1 mouse cellular context compared by ENCODE assay signal in the genomic region with DNA sequence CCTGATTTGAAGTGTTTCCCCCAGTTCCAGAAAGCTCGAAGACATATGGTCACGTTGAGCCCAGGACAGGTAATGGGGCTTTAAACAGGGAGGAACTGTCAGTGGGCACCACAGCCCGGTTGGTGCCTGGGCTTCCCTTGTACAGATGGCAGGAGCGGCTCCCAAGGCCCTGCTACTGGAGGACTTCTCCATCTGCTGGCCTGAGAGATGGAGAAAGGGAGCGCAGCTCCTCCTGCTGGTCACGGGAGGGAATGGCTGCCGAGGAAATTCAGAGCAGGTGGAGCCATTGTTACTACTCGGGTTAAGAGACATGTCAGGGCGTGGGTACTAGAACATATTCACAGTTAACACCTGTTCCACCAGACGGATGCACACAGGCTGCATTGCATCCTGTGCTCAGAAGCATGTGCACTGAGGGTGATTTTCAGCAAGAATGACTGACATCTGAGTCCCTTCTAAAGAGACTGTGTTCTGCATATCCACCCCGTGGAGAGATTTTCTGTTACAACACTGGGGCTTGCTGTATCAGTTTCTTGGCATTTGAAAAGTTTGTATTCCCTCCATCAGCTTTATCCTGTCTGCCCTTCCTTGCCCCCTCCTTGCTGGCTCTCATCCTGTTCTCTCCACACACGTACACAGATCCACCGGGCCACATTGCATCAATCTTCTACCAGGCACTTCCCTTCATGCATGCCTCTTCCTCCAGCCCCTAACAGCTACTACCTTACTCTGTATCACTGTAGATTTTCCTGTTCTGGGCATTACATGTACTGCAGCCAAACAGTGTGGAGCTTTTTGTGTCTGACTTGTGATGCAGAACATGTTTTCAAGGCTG.
TF ChIP-seq lines count a peak whose summit lies in the region.

No protein-coding gene starts in this region.

TF ChIP-seq in C2C12, 6 proteins besides CTCF, POLR2A, EP300 and RAD21:
- TF ChIP-seq CEBPB (IDR thresholded peaks at IDR 0.05; ENCODE audit: low read depth) (no peak), MYOD1 (IDR thresholded peaks at IDR 0.05; ENCODE audit: control insufficient read depth, insufficient read length, low read depth) (no peak), MAX (IDR thresholded peaks at IDR 0.05) (no peak), USF1 (IDR thresholded peaks at IDR 0.05; ENCODE audit: low read depth) (no peak), FOSL1 (IDR thresholded peaks at IDR 0.05; ENCODE audit: insufficient read depth, low read length, poor library complexity, severe bottlenecking) (no peak), MYOG (IDR thresholded peaks at IDR 0.05; ENCODE audit: control insufficient read depth, extremely low read depth, insufficient read length) (no peak)
